Comparison of ENCODE assay signal across 15 mouse cellular contexts in the genomic region with DNA sequence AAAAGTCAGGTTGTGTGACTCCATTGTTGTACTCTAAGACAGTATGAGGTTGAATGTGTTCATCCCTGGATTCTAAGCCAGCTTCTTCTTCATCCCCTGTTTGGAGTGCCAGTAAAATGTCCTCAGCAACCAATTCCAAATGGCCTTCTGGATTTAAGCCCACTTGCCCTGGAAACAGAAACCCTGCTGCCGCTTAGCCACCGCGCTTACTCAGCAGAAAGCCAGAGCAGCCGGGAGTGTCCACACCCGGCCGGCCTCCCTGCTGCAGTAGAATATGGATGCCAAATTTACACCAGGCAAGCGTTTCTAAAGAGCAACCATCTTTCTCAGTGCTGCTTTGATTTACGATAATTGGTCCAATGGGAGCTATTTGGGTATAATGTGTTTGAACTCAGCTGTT.
DNase-seq lines count a peak whose midpoint lies in the region; TF ChIP-seq lines count a peak whose summit lies in the region.
"Had no signal": no experiment of that assay in that cellular context is flagged by ENCODE, and none has a peak within 500 bp of the region (broad histone marks: within the 10 kb centered on the region; RNA-seq: fewer than 3 reads in every experiment).

No protein-coding gene starts in this region.

- TF ChIP-seq POLR2A in cerebellum, adult 2 months (IDR thresholded peaks at IDR 0.05; ENCODE audit: borderline replicate concordance, insufficient read depth, low read length): no peak

- H3K27me3 ChIP-seq in heart, embryonic 10.5 days (ENCODE audit: insufficient read depth, poor library complexity, severe bottlenecking): no peaks in the 10 kb centered on the region
- H3K27me3 ChIP-seq in cerebellum, adult 2 months (ENCODE audit: control insufficient read depth, insufficient read depth, low read length): no peaks in the 10 kb centered on the region
- H3K27me3 ChIP-seq: forebrain, embryonic 15.5 days; heart, embryonic 15.5 days; limb, embryonic 15.5 days had no signal

- H3K9me3 ChIP-seq in heart, embryonic 10.5 days: no peaks in the 10 kb centered on the region
- H3K9me3 ChIP-seq: embryonic facial prominence, embryonic 10.5 days; forebrain, embryonic 15.5 days; heart, embryonic 15.5 days; limb, embryonic 15.5 days had no signal

- H3K27ac ChIP-seq in heart, embryonic 10.5 days: no peak overlapping the region
- H3K27ac ChIP-seq in cerebellum, adult 2 months (ENCODE audit: insufficient read depth, low read length): no peak overlapping the region
- H3K27ac ChIP-seq: embryonic facial prominence, embryonic 10.5 days; forebrain, embryonic 15.5 days; heart, embryonic 15.5 days; limb, embryonic 15.5 days had no signal

- no peaks in the 10 kb centered on the region for H3K4me1 ChIP-seq in heart, embryonic 10.5 days
- peaks cover 5% of the 10 kb centered on the region; the same call in 1 of the 2 replicates for H3K4me1 ChIP-seq in cerebellum, adult 2 months (ENCODE audit: control insufficient read depth, insufficient read depth, low read length)
- H3K4me1 ChIP-seq: embryonic facial prominence, embryonic 10.5 days; forebrain, embryonic 15.5 days; heart, embryonic 15.5 days; limb, embryonic 15.5 days had no signal

- H3K36me3 ChIP-seq in heart, embryonic 10.5 days: no peaks in the 10 kb centered on the region
- H3K36me3 ChIP-seq: embryonic facial prominence, embryonic 10.5 days; forebrain, embryonic 15.5 days; heart, embryonic 15.5 days; limb, embryonic 15.5 days had no signal

- 88% methylated on average over 8 of the region's 8 CpGs for WGBS in heart, embryonic 10.5 days
- 9% methylated on average over 8 of the region's 8 CpGs for WGBS in cerebellum, adult 2 months

- peak; percentile 4 to 5 for DNase-seq in heart, adult 9 months (ENCODE audit: low spot score in 2 of 2)
- no peak for DNase-seq in heart, embryonic 10.5 days (ENCODE audit: low spot score)
- DNase-seq in brain, adult 2 months (ENCODE audit: low read depth, low spot score): peak; percentile 95
- DNase-seq in cerebellum, adult 2 months: peak; percentile 66 to 87
- peak; percentile 22 for DNase-seq in gastrocnemius, postnatal 10 days
- DNase-seq in testis, postnatal 14 days (ENCODE audit: low spot score): no peak
- no peak for DNase-seq in layer of hippocampus, postnatal 25 days (ENCODE audit: extremely low spot score in 1 of 2, low spot score in 1 of 2)
- DNase-seq in adrenal gland, adult 2 months: no peak
- DNase-seq: kidney, adult 2 months; lung, postnatal 10 days; right cerebral cortex, adult 18-20 months had no signal

- no peak overlapping the region for H3K4me3 ChIP-seq in heart, embryonic 10.5 days
- H3K4me3 ChIP-seq in cerebellum, adult 2 months (replicated peaks; ENCODE audit: insufficient read depth, low read depth, low read length): no peak overlapping the region
- H3K4me3 ChIP-seq: embryonic facial prominence, embryonic 10.5 days; forebrain, embryonic 15.5 days; heart, embryonic 15.5 days; limb, embryonic 15.5 days had no signal

- no peak for TF ChIP-seq CTCF in cerebellum, adult 2 months (IDR thresholded peaks at IDR 0.05; ENCODE audit: borderline replicate concordance, insufficient read depth, low read depth, low read length)

Comparison
In these comparisons a context has a peak if more than half of its experiments do, and no peak if none do; other contexts are left out.
1. DNase-seq: peak in heart, adult 9 months (2 of 2), brain, adult 2 months (single experiment), cerebellum, adult 2 months (2 of 2) and gastrocnemius, postnatal 10 days (single experiment); none in heart, embryonic 10.5 days (single experiment), testis, postnatal 14 days (single experiment), layer of hippocampus, postnatal 25 days (0 of 2) and adrenal gland, adult 2 months (single experiment).